Comparison of ENCODE assay signal across 16 mouse cellular contexts in genomic region chr19:6388006-6388405, GRCm38 (mm10). TPM values are rescaled to one million over a fixed set of nuclear protein-coding genes. Genes with fewer than 3 reads are reported as not detected.
A peak's percentile ranks its signal among the peaks of the same experiment; 100 is the strongest.
DNase-seq lines count a peak whose midpoint lies in the region; ATAC-seq and TF ChIP-seq lines count a peak whose summit lies in the region.
"Had no signal": no experiment of that assay in that cellular context is flagged by ENCODE, and none has a peak within 500 bp of the region (broad histone marks: within the 10 kb centered on the region; RNA-seq: fewer than 3 reads in every experiment).

No protein-coding gene starts in this region.

- H3K9me3 ChIP-seq in heart, postnatal 0 days (replicated peaks; ENCODE audit: control insufficient read depth, low read length): no peaks in the 10 kb centered on the region
- H3K9me3 ChIP-seq: embryonic facial prominence, embryonic 12.5 days; hindbrain, embryonic 15.5 days; midbrain, embryonic 15.5 days had no signal

- no peak overlapping the region for H3K27ac ChIP-seq in layer of hippocampus, adult 2 months
- H3K27ac ChIP-seq in heart, postnatal 0 days (ENCODE audit: low read depth): no peak overlapping the region
- H3K27ac ChIP-seq: embryonic facial prominence, embryonic 12.5 days; hindbrain, embryonic 15.5 days; midbrain, embryonic 15.5 days had no signal

- peak; percentile 64 for DNase-seq in adrenal gland, postnatal 10 days
- no peak for DNase-seq in adrenal gland, adult 8-10 months
- no peak for DNase-seq in layer of hippocampus, adult 2 months (ENCODE audit: low spot score in 2 of 2)
- DNase-seq in layer of hippocampus, adult 9-11 months: no peak
- peak; percentile 70 to 73 for DNase-seq in cerebellum, adult 18-20 months
- DNase-seq in heart, postnatal 0 days (ENCODE audit: low spot score): no peak
- no peak for DNase-seq in frontal cortex, postnatal 25 days (ENCODE audit: low spot score in 2 of 2)
- no peak for DNase-seq in spleen, postnatal 14 days (ENCODE audit: low spot score in 2 of 2)
- DNase-seq: kidney, postnatal 4 days; left cerebral cortex, postnatal 4 days; lung, adult 2 months; thymus, postnatal 14 days had no signal

- H3K4me3 ChIP-seq in layer of hippocampus, adult 2 months: no peak overlapping the region
- no peak overlapping the region for H3K4me3 ChIP-seq in heart, postnatal 0 days (ENCODE audit: low read depth, low read length)
- H3K4me3 ChIP-seq: embryonic facial prominence, embryonic 12.5 days; hindbrain, embryonic 15.5 days; midbrain, embryonic 15.5 days had no signal

- WGBS in heart, postnatal 0 days: 65% methylated on average over 13 of the region's 13 CpGs

- no peak for TF ChIP-seq EP300 in heart, postnatal 0 days (IDR thresholded peaks at IDR 0.05; ENCODE audit: low read depth)

- TF ChIP-seq CTCF in layer of hippocampus, adult 2 months (conservative IDR thresholded peaks at IDR 0.05): peak; percentile 53
- peak; percentile 44 for TF ChIP-seq CTCF in heart, postnatal 0 days (IDR thresholded peaks at IDR 0.05; ENCODE audit: low read depth)

- peaks cover 59% of the 10 kb centered on the region for H3K36me3 ChIP-seq in heart, postnatal 0 days (replicated peaks; ENCODE audit: control insufficient read depth, insufficient read depth, low read length)
- H3K36me3 ChIP-seq: embryonic facial prominence, embryonic 12.5 days; hindbrain, embryonic 15.5 days; midbrain, embryonic 15.5 days had no signal

- no peak overlapping the region for H3K4me2 ChIP-seq in heart, postnatal 0 days (ENCODE audit: low read depth, low read length)
- H3K4me2 ChIP-seq: embryonic facial prominence, embryonic 12.5 days; hindbrain, embryonic 15.5 days; midbrain, embryonic 15.5 days had no signal

- ATAC-seq in heart, postnatal 0 days (ENCODE audit: insufficient read depth, low read depth): no peak
- ATAC-seq: forebrain, embryonic 16.5 days; midbrain, embryonic 15.5 days had no signal

- H3K27me3 ChIP-seq in heart, postnatal 0 days (ENCODE audit: control insufficient read depth, insufficient read depth, low read length): no peaks in the 10 kb centered on the region
- H3K27me3 ChIP-seq: embryonic facial prominence, embryonic 12.5 days; hindbrain, embryonic 15.5 days; midbrain, embryonic 15.5 days had no signal

- H3K9ac ChIP-seq in heart, postnatal 0 days (replicated peaks; ENCODE audit: low read depth, low read length): no peak overlapping the region
- H3K9ac ChIP-seq: embryonic facial prominence, embryonic 12.5 days; hindbrain, embryonic 15.5 days; midbrain, embryonic 15.5 days had no signal

- H3K4me1 ChIP-seq in heart, postnatal 0 days (ENCODE audit: control insufficient read depth, insufficient read depth): peaks cover 17% of the 10 kb centered on the region

RNA-seq across cellular contexts. Expression of gene Pygm, which starts 3.8 kb away (rescaled TPM):
- total RNA-seq in adrenal gland, postnatal 10 days (2021): 100 to 1,000 TPM in 1 of 2 experiments, 10 to 100 TPM in 1; 92.0 to 223 TPM
- total RNA-seq in adrenal gland, adult 8-10 months (2022): 100 to 1,000 TPM in 2 of 4 experiments, 10 to 100 TPM in 2; 47.6 to 119 (median 92.8) TPM
- 10 to 100 TPM; 13.0 to 18.8 TPM for total RNA-seq in layer of hippocampus, adult 2 months (2021)
- total RNA-seq in heart, postnatal 0 days (2014; rRNA removed; ENCODE audit: low replicate concordance): 451 and 487 TPM in 2 replicates
- polyA plus RNA-seq in heart, postnatal 0 days (2015; fragmentation: Nextera tagmentation; extraction: Ambion mirVana): 390 and 400 TPM in 2 replicates

RNA-seq across cellular contexts. Expression of gene Rasgrp2, which starts 11.1 kb away (rescaled TPM):
- total RNA-seq in adrenal gland, postnatal 10 days (2021): 10 to 100 TPM; 53.2 to 54.9 TPM
- 10 to 100 TPM; 31.5 to 52.2 (median 34.5) TPM for total RNA-seq in adrenal gland, adult 8-10 months (2022)
- 10 to 100 TPM; 31.3 to 36.7 TPM for total RNA-seq in layer of hippocampus, adult 2 months (2021)
- total RNA-seq in heart, postnatal 0 days (2014; rRNA removed; ENCODE audit: low replicate concordance): 25.3 and 55.6 TPM in 2 replicates
- 46.6 and 55.5 TPM in 2 replicates for polyA plus RNA-seq in heart, postnatal 0 days (2015; fragmentation: Nextera tagmentation; extraction: Ambion mirVana)

RNA-seq across cellular contexts. Expression of gene Sf1, which starts 24.5 kb away (rescaled TPM):
- 100 to 1,000 TPM; 166 to 186 TPM for total RNA-seq in adrenal gland, postnatal 10 days (2021)
- 100 to 1,000 TPM; 193 to 274 (median 215) TPM for total RNA-seq in adrenal gland, adult 8-10 months (2022)
- total RNA-seq in layer of hippocampus, adult 2 months (2021): 100 to 1,000 TPM; 208 to 222 TPM
- 41.8 and 94.6 TPM in 2 replicates for total RNA-seq in heart, postnatal 0 days (2014; rRNA removed; ENCODE audit: low replicate concordance)
- 31.8 and 38.3 TPM in 2 replicates for polyA plus RNA-seq in heart, postnatal 0 days (2015; fragmentation: Nextera tagmentation; extraction: Ambion mirVana)

RNA-seq across cellular contexts. Expression of gene Nrxn2, which starts 30.5 kb away (rescaled TPM):
- total RNA-seq in adrenal gland, postnatal 10 days (2021): 10 to 100 TPM in 1 of 2 experiments, 1 to 10 TPM in 1; 7.5 to 14.5 TPM
- total RNA-seq in adrenal gland, adult 8-10 months (2022): 10 to 100 TPM in 3 of 4 experiments, 1 to 10 TPM in 1; 8.8 to 12.5 (median 11.5) TPM
- total RNA-seq in layer of hippocampus, adult 2 months (2021): 100 to 1,000 TPM; 405 to 437 TPM
- total RNA-seq in heart, postnatal 0 days (2014; rRNA removed; ENCODE audit: low replicate concordance): not detected in 2 replicates
- 0.67 and 0.68 TPM in 2 replicates for polyA plus RNA-seq in heart, postnatal 0 days (2015; fragmentation: Nextera tagmentation; extraction: Ambion mirVana)

RNA-seq across cellular contexts. Expression of gene Map4k2, which starts 47.1 kb away (rescaled TPM):
- 10 to 100 TPM; 35.9 to 54.6 TPM for total RNA-seq in adrenal gland, postnatal 10 days (2021)
- 10 to 100 TPM; 40.6 to 81.6 (median 61.5) TPM for total RNA-seq in adrenal gland, adult 8-10 months (2022)
- total RNA-seq in layer of hippocampus, adult 2 months (2021): 100 to 1,000 TPM in 1 of 2 experiments, 10 to 100 TPM in 1; 81.9 to 105 TPM
- 48.4 and 59.1 TPM in 2 replicates for total RNA-seq in heart, postnatal 0 days (2014; rRNA removed; ENCODE audit: low replicate concordance)
- polyA plus RNA-seq in heart, postnatal 0 days (2015; fragmentation: Nextera tagmentation; extraction: Ambion mirVana): 9.6 and 10.1 TPM in 2 replicates

Comparison
In these comparisons a context has a peak if more than half of its experiments do, and no peak if none do; other contexts are left out.
1. DNase-seq: peak in adrenal gland, postnatal 10 days (single experiment) and cerebellum, adult 18-20 months (2 of 2); none in adrenal gland, adult 8-10 months (single experiment), layer of hippocampus, adult 2 months (0 of 2), layer of hippocampus, adult 9-11 months (single experiment), heart, postnatal 0 days (single experiment), frontal cortex, postnatal 25 days (0 of 2) and spleen, postnatal 14 days (0 of 2).